Mouse (Mus musculus) bone marrow, adult 2 months (tissue): ENCODE results near the gene Il12rb1. TPM values are rescaled to one million over a fixed set of nuclear protein-coding genes. Genes with fewer than 3 reads are reported as not detected.

Experiments used
- H3K27ac ChIP-seq: fragments of 200-500 bp; 2 replicates; pipeline ENCODE4 v1.5.1; 2012; ENCODE audit warnings: low read depth, mild to moderate bottlenecking, control low read depth, inconsistent platforms, low read length; ENCODE audit not compliant: control insufficient read depth, poor library complexity, insufficient read depth
- H3K4me1 ChIP-seq: fragments of 200-500 bp; 2 replicates; pipeline ENCODE4 v1.6.1; 2011; ENCODE audit warnings: low read length; ENCODE audit not compliant: control insufficient read depth, insufficient read depth
- H3K4me3 ChIP-seq: fragments of 200-500 bp; replicated peaks from 2 replicates; pipeline ENCODE3; 2011; ENCODE audit warnings: mild to moderate bottlenecking, low read depth, low read length, control low read depth; ENCODE audit not compliant: control insufficient read depth
- CTCF ChIP-seq: fragments of 200-500 bp; IDR thresholded peaks from 2 replicates; pipeline ENCODE4 v1.5.1; 2011; ENCODE audit warnings: low read length, control low read depth; ENCODE audit not compliant: control insufficient read depth, insufficient read depth
- POLR2A ChIP-seq: fragments of 200-500 bp; IDR thresholded peaks from 2 replicates; pipeline ENCODE4 v1.6.1; 2011; ENCODE audit warnings: low read depth, mild to moderate bottlenecking, control low read depth, low read length, borderline replicate concordance; ENCODE audit not compliant: control insufficient read depth
- WGBS: fragments of 180-500 bp; shearing (Covaris S2); methylation state at CpG from one replicate; pipeline ENCODE4 v1.1.7; 2018; 5-methylcytosine and 5-hydroxymethylcytosine counted together
- polyA plus RNA-seq: library from polyadenylated mRNA; stranded (reverse); fragments of >200 nt; gene quantifications from 2 replicates; pipeline ENCODE4 v1.2.4, GENCODE M21; 2011; ENCODE audit warnings: low replicate concordance; ENCODE audit not compliant: missing spikeins, insufficient read depth, insufficient read length

The Il12rb1 gene
- polyA plus RNA-seq, 1 experiment: 1.9 TPM

GRCm38 (mm10) chr8:70869199-70869571, 60.9 kb downstream of the Il12rb1 start:
- Histone ChIP-seq H3K4me3 (no peak overlapping the region), H3K27ac (no peak overlapping the region), H3K4me1 (peaks cover 5% of the 10 kb centered on the region)
- WGBS: 49% methylated on average over 5 of the region's 5 CpGs
- no peak for TF ChIP-seq POLR2A
- no peak for TF ChIP-seq CTCF

- WGBS: 51% methylated on average over 16 of the region's 16 CpGs
- TF ChIP-seq CTCF (peak; percentile 98), POLR2A (0 out of 2 replicates have a peak, but pooled peaks have one; percentile 3)
- peaks cover 5% of the 10 kb centered on the region for H3K4me1 ChIP-seq
Observed at GRCm38 (mm10) chr8:70869601-70870041, 61.4 kb downstream of the Il12rb1 start.

More at GRCm38 (mm10) chr8:70869601-70870041, 61.4 kb downstream of the Il12rb1 start:
- H3K4me3 ChIP-seq: no peak overlapping the region
- no peak overlapping the region for H3K27ac ChIP-seq

Other genes with a start within 250 kb of the Il12rb1 start
- 11.2 and 23.7 TPM in 2 replicates for gene Isyna1, start 214.1 kb upstream of the Il12rb1 start, polyA plus RNA-seq
- 45.2 and 107 TPM in 2 replicates for gene Ssbp4, start 199.6 kb upstream of the Il12rb1 start, polyA plus RNA-seq
- gene Lrrc25, start 192.3 kb upstream of the Il12rb1 start, polyA plus RNA-seq: 3.4 and 18.8 TPM in 2 replicates
- 3.1 TPM in 1 of 2 replicates, not detected in the other for gene Gdf15, start 176.0 kb upstream of the Il12rb1 start, polyA plus RNA-seq
- 4.3 and 21.1 TPM in 2 replicates for gene Pgpep1, start 148.1 kb upstream of the Il12rb1 start, polyA plus RNA-seq
- gene Lsm4, start 135.2 kb upstream of the Il12rb1 start, polyA plus RNA-seq: 69.2 and 119 TPM in 2 replicates
- gene Jund, start 109.5 kb upstream of the Il12rb1 start, polyA plus RNA-seq: 48.1 and 58.0 TPM in 2 replicates
- 0.29 TPM in 1 of 2 replicates, not detected in the other for gene Iqcn, start 105.0 kb upstream of the Il12rb1 start, polyA plus RNA-seq
- gene Gm3336, start 89.9 kb upstream of the Il12rb1 start, polyA plus RNA-seq: not detected in 2 replicates
- 2.7 and 3.2 TPM in 2 replicates for gene Pde4c, start 84.7 kb upstream of the Il12rb1 start, polyA plus RNA-seq
- 9.7 and 13.3 TPM in 2 replicates for gene Rab3a, start 53.8 kb upstream of the Il12rb1 start, polyA plus RNA-seq
- gene Mpv17l2, start 47.5 kb upstream of the Il12rb1 start, polyA plus RNA-seq: 15.1 and 28.2 TPM in 2 replicates
- 12.8 and 19.5 TPM in 2 replicates for gene Pik3r2, start 31.7 kb upstream of the Il12rb1 start, polyA plus RNA-seq
- 20.5 and 70.7 TPM in 2 replicates for gene Mast3, start 3.4 kb upstream of the Il12rb1 start, polyA plus RNA-seq
- gene Arrdc2, start 31.3 kb downstream of the Il12rb1 start, polyA plus RNA-seq: 19.1 and 44.8 TPM in 2 replicates
- gene Kcnn1, start 54.8 kb downstream of the Il12rb1 start, polyA plus RNA-seq: not detected in 2 replicates
- 27.6 and 41.7 TPM in 2 replicates for gene Ccdc124, start 65.5 kb downstream of the Il12rb1 start, polyA plus RNA-seq
- gene Slc5a5, start 84.3 kb downstream of the Il12rb1 start, polyA plus RNA-seq: not detected in 2 replicates
- 1,290 and 1,544 TPM in 2 replicates for gene Rpl18a, start 89.0 kb downstream of the Il12rb1 start, polyA plus RNA-seq
- 8.9 and 18.9 TPM in 2 replicates for gene Map1s, start 97.5 kb downstream of the Il12rb1 start, polyA plus RNA-seq